In genomic region chr2:84445499-84445898, GRCm38 (mm10) we compare ENCODE assay signal across 26 mouse cellular contexts.
"Had no signal": no experiment of that assay in that cellular context is flagged by ENCODE, and none has a peak within 500 bp of the region (broad histone marks: within the 10 kb centered on the region; RNA-seq: fewer than 3 reads in every experiment).

No protein-coding gene starts in this region.

- H3K9ac ChIP-seq: forebrain, embryonic 15.5 days; forebrain, postnatal 0 days; heart, embryonic 13.5 days; heart, embryonic 15.5 days; hindbrain, embryonic 13.5 days; hindbrain, embryonic 15.5 days; kidney, embryonic 15.5 days; limb, embryonic 13.5 days; limb, embryonic 15.5 days had no signal

- H3K9me3 ChIP-seq: forebrain, embryonic 15.5 days; heart, embryonic 13.5 days; heart, embryonic 15.5 days; hindbrain, embryonic 13.5 days; hindbrain, embryonic 15.5 days; kidney, embryonic 15.5 days; limb, embryonic 13.5 days; limb, embryonic 15.5 days had no signal

- H3K27ac ChIP-seq: forebrain, embryonic 15.5 days; heart, embryonic 13.5 days; heart, embryonic 15.5 days; hindbrain, embryonic 13.5 days; hindbrain, embryonic 15.5 days; hindbrain, postnatal 0 days; kidney, embryonic 15.5 days; kidney, postnatal 0 days; limb, embryonic 13.5 days; limb, embryonic 15.5 days had no signal

- ATAC-seq: forebrain, embryonic 15.5 days; forebrain, postnatal 0 days; hindbrain, postnatal 0 days; intestine, embryonic 16.5 days had no signal

- H3K4me1 ChIP-seq: forebrain, embryonic 15.5 days; hindbrain, embryonic 13.5 days; hindbrain, embryonic 15.5 days; kidney, embryonic 15.5 days; limb, embryonic 13.5 days; limb, embryonic 15.5 days had no signal

- H3K4me2 ChIP-seq: forebrain, embryonic 15.5 days; heart, embryonic 11.5 days; heart, embryonic 13.5 days; heart, embryonic 15.5 days; hindbrain, embryonic 13.5 days; hindbrain, embryonic 15.5 days; kidney, embryonic 15.5 days; limb, embryonic 13.5 days; limb, embryonic 15.5 days had no signal

- H3K36me3 ChIP-seq: forebrain, embryonic 15.5 days; heart, embryonic 15.5 days; hindbrain, embryonic 13.5 days; hindbrain, embryonic 15.5 days; kidney, embryonic 15.5 days; limb, embryonic 13.5 days; limb, embryonic 15.5 days had no signal

- H3K27me3 ChIP-seq: forebrain, embryonic 15.5 days; heart, embryonic 13.5 days; heart, embryonic 15.5 days; hindbrain, embryonic 13.5 days; hindbrain, embryonic 15.5 days; kidney, embryonic 15.5 days; limb, embryonic 13.5 days; limb, embryonic 15.5 days had no signal

- H3K4me3 ChIP-seq: forebrain, embryonic 15.5 days; heart, embryonic 13.5 days; heart, embryonic 15.5 days; hindbrain, embryonic 13.5 days; hindbrain, embryonic 15.5 days; kidney, embryonic 15.5 days; limb, embryonic 13.5 days; limb, embryonic 15.5 days had no signal

- DNase-seq: forebrain, postnatal 0 days; gastrocnemius, postnatal 14 days; gastrocnemius, postnatal 36 days; heart, adult 18-20 months; heart, postnatal 14 days; heart, postnatal 36 days; kidney, adult 11 months; kidney, adult 2 months; kidney, adult 9 months; kidney, postnatal 14 days; kidney, postnatal 36 days; layer of hippocampus, adult 9-11 months; layer of hippocampus, postnatal 36 days; left cerebral cortex, postnatal 4 days had no signal
